Mouse (Mus musculus): ENCODE results near the gene Vopp1.
A peak's percentile ranks its signal among the peaks of the same experiment; 100 is the strongest.
"Not testable (repeated sequence)": the region's sequence is repeated elsewhere in the genome, so short reads cannot be mapped to it uniquely, and the experiment has no call there.

The Vopp1 gene

DNA sequence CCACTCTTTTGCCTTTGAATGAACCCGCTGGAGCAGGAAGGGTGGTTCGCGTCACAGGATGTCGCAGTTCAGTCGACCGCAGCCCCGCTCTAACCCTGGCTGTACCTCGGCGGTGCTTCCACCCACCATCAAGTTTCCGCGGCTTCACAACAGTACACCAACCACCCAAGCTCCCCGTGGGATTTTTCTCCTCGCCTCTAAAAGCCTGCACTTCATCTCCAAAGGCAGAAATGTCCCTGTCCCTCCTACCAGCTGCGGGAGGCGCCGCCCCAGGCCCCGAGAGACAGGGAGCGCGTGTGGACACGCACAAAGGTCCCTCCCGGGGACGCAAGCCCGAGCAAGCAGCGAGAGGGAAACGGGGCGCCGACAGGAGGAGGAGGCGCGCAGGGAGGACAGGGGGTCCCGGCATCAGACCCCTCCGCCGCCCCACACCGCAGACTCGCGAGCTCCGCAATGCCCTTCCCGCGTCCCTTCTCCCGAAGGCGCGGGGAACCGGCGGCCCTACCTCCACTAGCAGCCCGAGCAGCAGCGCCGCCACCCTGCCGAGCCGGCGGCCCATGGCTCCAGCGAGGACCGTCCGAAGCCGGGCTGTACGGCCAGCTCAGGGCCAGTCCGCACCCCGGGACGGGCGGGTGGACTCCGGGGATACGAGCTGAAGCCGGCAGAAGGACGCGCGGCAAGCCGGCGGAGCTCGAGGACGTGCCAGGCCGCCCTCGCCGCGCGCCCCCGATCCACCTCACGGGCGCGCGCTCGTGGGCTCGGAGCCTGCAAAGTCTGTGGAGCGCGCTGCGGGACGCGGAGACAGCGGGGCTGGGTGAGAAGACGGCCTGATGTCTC, at the start of gene Vopp1:
Gene Vopp1 (minus strand): TSS at position 738 of the 837 bp plus-strand sequence.
- peak; percentile 82 for DNase-seq

DNA sequence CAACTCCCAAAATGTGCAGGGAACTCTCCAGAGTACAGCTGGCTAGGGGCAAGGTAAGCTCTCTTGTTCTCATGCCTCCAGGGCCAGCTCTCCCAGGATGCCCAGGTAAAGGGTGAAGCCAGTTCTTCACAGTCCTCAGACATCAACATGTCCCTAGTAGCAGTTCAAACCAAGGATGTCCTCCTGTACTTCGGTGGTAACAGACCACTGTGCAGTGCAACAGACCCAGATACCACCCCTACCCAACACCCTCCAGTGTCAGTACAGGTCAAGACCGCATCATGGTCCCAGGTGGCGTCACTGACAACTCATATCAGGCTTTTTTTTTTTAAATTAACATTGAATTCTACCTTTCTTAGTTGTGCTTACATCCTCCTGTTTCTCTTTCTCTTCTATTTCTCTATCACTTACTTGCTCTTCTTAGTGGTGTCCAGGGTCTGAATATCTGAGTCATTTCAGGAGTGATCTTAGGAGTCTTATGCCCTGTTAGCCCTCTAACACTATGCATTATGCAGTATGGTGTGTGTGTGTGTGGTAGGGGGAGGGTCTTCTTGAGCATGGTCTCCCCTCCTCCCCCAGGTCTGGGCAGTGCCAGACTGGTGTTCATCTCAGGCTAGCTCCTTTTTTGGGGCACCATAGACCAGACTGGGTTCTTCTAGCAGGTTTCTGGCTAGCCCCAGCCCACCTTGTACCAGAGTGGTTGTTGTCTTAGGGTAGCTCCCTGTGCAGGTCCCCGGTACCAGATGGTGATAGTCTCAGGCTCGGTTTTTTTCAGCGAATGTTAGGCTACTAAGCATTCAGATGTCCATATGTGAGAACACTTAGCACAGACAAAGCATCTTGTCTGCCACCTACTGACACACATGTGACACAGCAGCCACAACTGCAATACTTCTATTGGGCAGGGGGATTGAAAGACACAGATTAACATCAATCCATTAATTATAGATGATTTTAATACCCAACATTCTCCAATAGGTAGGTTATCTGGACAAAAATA, 34.4 kb upstream of the Vopp1 start:
- peak; percentile 6 for DNase-seq

DNA sequence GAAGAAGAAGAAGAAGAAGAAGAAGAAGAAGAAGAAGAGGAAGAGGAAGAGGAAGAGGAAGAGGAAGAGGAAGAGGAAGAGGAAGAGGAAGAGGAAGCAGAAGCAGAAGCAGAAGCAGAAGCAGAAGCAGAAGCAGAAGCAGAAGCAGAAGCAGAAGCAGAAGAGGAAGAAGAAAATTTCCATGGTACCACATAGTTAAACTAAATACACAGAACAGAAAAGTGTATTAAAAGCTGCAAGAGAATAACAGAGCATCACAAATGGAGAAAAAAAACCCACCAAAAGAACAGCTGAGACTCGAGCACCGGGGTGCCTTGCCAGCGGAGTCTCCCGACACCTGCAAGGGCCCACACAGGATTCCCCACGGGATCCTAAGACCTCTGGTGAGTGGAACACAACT, 26.2 kb upstream of the Vopp1 start:
- not testable (repeated sequence) for DNase-seq

DNA sequence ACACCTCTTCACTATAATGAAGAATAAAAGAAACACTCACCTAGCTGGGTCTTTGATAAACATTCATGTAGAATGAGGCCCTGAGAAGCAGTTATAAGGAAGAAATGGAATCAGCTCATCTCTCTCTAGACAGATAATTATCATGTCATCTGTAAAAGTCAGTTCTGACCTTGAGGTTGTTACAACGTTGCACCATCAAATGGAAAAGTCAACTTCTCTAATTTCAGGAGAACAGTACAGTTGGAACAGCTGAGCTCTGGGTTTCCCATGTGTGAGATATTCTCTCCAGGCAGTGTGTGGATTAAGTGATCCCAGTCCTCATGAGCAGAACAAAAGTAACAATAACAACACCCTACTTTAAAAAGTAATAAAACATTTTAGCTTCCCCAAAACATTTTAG, 25.3 kb upstream of the Vopp1 start, which contains the start of gene Vmn1r21:
Gene Vmn1r21 (minus strand): TSS at position 58 of the 400 bp plus-strand sequence.
- DNase-seq: no peak

DNA sequence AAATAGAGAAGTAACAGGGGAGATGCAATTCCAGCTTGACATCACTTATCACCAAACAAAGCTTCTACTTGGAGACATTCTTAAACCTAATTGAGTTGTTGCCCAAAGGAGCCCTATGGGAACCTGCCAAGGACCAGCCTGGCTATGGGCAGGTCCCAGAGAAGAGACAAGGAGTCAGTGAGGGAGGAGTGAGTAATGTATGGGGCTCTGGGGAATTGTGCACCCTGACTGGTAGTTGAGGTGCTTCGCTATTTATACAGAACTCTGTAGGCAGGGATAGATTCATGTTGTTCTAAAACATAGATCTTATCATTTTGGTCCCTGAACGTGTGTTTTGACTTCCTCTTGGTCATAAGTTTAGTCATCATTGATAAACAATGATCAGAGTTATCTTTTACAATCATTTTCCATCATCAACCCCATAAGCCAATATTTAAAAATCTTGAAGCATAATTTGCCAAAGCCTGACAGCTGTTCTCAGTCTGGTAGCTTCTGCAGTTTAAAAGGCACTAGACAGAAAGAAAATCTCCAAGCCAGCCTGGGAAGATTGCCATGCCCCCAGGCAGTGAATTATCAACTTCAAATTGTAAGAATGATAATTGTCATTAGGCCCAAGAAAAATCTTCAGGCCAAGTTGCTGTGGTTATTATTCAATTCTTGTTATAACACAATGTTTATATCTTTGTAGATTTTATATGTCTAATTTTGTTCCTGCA, 14.9 kb upstream of the Vopp1 start:
- no peak for DNase-seq

DNA sequence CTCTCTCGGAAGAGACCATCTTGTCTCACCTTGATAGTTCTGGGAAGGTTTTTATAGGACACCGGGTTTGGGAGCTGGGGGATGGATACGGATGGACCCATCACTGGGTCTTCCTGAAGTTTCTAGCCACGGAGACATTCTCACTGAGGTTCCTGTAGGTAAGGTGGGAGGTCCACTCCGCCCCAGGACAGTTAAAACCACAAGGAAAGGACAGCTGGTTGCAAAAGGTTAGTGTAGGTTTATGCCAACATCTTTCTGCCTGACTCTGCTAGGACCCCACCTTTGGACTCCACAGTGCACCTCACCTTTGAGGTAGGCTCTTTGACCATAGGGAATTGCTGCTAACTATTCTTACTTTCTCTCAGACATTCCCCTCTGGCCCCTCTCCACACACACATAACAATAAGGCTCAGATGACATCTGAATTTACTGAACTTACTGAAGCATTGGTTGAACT, 328 bp upstream of the Vopp1 start:
- DNase-seq: no peak

DNA sequence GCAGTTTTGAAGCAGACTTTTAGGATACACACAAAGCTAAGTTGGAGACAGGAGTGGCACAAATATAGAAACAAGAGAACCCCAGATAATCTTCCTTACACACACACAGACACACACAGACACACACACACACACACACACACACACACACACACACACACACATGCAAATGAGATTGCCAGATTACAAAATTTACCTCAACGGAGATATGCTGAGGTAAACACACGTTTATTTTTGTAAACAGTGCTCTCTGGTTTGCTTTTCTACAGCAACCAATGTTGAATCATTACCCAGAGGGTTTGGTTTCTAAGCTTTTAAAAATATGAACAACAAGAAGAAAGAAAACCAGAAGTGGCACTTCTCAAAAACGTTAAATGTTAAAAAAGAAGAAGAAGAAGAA, 1.5 kb downstream of the Vopp1 start:
- DNase-seq: no peak

DNA sequence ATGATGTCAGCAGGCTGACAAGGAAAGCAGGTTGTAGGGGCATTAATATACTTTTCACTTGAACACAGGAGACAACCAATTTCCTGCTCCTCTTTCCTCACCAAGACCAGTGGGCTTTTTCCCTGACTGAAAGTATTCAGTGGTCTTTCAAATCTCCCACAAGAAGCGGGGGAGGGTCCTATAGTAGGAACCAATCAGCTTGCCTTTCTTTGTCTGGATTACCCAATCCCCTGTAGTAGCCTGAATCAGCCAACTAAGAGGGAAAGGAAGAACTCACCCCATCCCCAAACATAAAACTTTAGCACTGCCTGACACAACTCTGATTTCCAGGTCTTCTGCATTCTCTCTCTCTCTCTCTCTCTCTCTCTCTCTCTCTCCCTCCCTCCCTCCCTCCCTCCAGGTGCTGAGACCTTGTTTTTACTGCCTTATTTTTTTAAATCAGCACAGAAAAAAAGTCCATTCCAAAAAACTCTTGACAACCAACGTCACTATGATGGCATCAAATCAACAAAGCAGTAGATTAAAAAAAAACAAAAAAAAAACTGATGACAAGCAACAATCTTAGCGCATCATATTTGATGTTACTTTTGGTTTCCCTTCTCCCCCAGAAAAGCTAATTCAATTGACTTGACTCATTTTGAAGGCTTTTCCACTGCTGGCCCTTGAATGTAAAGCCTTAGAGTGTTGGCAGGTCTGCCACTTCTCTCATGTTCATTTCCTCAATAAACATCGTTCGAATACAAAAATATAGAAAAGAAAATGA, 2.1 kb downstream of the Vopp1 start:
- DNase-seq: no peak

DNA sequence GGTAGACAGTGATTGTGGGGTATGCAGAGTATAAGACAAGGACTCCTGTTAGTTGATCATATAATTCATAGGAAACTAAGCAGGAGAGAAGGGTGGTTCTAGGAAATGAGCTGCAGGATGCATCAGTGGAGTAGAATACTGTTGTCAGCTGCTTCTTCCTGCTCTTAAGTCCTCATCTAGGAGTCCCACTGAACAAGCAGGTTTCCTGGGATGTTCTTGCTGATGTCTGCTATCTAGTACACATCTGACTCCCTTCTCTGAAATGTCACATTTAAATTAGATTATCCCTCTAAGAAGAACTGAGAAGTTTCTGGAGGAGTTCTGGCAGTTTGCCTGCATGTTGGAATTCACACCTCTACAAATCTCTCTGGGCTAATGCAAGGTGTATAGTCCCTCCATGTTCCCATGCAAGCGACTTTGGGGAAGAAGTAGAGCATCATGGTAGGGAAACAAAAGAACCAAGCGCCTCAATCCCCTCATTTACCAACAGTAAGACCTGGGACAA, 10.5 kb downstream of the Vopp1 start:
- no peak for DNase-seq

DNA sequence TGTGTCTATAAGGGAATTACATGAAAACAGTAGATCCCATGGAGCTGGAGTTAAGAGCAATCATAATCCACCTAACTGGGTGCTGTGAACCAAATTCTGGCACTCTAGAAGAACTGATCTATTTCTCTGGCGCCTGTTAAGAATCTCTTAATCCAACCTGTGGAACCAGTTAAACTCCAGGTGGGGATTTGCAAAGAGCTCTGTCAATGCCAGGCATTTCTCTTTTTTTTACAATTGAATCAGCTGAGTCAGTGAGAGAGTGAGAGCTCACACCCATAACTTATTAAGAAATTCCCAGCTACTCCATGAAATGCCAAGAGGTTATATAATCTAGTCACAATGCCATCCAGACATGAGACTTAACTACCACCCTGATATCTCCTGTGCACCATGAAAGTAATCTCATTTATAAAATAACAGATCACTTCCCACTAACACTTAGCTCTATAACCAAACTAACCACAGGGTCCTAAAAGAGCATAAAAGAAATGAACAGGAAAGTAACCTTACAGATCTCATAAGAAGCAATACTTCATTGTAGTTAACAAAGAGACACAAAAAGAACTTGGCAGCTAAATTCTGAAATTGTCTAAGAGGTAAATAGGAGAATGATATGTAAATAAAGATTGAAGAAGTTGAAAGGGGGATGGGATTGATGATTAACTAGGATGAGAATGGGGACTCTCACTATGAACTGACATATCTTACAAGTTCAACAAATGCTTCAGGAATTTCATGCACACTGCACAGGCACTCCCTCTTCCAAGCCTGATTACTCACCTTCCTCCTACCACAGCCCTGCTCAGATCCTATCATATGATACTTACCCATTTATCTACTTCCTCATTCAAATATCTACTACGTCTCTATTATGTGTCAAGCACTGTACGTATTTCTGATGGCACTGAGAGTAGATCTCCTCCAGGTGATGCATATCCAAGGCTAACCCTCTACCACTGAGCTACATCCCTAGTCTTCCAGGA, 12.9 kb downstream of the Vopp1 start:
- no peak for DNase-seq

DNA sequence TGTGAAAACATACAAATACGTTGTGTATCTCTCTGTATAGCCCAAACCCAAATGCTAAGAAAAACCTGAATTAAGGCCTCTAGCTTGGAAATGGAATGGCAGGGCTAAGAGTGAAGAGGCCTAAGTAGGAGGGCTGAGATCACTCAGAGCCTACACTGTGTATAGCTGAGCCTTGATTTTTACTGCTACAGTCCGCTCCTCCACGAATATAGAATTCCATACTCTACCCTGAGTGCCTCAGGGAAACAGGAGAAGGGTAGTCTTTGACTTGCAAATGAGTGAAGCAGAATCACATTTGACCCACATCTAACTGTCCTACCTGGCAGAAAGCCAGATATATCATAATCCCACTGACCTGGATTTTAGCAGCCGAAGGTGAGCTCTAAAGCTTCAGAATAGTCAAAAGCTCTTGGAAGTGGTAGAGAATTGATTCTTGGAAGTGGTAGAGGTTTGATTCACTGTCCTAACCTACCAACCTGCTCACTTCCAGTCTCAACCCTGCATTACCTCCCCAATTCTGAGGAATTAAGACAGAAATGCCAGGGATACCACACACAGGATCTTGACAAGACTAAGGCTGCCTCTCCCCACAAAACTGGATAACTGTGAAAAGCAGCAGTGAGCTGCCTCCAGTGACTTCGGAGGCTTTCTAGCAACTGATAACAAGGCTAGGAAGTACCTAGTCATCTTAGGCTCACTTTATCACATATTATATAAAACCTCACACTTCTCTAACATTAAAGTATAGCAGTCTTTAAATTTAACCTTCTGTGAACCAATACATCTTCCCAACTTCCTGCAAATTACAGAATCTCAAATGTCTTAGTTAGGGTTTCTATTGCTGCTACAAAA, 19.5 kb downstream of the Vopp1 start:
- no peak for DNase-seq

DNA sequence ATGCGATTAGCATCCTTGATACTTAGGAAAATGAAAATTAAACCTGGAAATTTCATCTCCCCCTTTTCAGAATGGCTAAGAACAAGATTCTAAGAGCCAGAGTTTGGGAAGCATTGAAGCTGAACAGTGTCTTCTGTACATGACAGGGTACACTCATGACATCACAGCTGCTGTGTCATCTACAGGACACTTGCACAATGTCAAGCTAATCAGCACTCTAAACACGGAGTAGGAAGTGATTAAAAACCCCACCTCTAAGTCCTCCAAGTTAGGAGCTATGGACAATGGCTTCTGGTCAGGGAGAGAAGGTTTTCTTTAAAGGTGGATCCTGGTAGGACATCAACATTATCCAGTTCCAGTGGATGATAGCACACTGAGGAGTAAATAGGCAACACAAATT, 21.8 kb downstream of the Vopp1 start:
- no peak for DNase-seq

DNA sequence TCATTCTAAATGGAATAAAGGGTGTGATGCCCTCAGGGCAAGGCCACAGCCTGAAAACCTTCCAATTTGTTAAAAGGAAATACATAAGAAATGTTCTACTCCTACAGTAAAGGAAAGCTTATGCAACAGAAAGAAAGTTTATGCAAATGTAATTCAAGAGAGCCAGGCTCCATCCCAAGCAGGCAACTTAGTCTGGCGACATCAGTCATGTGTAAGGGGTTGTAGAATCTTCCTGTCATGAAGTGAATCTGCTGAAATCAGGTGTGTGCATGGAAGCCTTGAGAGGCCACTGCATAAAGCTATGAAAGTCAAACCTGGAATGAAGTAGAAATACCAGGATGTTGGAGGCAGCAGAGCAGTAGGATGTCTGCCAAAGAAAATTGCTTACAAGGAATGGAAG, 26.0 kb downstream of the Vopp1 start:
- DNase-seq: no peak

DNA sequence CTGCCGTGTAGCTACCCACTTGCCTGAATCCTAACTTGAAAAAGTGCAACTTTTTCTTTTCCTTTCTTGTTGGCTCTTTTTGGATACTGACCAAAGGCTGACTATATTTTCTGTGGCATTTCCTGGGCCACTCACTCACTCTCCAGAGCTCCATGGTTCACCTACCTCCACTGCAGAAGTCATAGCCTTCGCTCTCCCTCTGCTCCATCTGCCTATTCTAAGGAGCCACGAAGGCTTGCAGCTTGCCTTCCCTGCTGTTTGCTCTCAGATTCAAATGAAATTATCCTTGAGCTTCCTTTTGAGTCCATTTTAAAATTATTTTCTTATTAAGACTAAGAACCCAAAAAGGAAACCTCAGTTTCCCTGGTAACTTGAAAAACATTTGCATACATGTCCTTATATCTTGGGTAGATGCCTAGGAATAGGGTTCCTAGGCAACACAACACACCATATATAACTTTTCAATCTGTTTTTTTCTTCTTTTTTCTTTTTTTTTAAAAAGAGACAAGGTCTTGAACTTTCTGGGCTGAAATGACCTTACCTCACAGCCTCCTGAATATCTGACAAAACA, 28.0 kb downstream of the Vopp1 start:
- no peak for DNase-seq

DNA sequence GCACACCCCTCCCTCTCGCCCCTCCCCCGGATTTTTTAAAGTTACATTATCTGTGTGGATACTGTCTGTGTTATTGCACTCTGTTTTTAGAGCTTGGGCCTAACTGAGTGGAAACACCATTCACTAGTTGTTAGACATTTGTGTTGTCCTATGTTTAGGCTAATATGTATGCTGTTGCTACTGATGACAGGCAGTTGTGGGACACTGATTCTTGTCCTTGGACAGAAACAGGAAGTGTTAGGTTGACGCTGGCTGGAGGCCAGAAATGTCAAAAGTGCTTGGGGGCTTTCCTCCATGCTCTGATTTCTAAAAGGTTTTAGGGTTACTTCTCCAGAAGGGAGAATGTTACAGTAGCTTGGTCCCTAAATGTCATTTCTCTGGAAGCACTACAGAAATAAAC, 29.1 kb downstream of the Vopp1 start:
- DNase-seq: no peak

DNA sequence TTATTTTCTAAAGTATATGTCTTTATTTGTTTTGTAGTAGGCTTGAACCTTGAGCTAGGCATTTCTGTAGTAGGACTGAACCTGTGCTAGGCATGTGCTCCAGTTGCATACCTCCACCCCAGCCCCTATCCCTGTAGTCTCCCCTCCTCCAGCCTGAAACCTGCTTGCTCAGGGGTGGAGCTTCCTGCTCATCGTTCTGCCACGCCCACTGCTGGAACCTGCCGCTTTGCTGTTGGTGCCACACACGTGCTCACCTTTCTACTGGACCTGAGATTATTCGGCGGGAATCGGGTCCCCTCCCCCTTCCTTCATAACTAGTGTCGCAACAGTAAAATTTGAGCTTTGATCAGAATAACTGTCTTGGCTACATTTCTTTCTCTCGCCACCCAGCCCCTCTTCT, 32.1 kb downstream of the Vopp1 start:
- DNase-seq: not testable (repeated sequence)

DNA sequence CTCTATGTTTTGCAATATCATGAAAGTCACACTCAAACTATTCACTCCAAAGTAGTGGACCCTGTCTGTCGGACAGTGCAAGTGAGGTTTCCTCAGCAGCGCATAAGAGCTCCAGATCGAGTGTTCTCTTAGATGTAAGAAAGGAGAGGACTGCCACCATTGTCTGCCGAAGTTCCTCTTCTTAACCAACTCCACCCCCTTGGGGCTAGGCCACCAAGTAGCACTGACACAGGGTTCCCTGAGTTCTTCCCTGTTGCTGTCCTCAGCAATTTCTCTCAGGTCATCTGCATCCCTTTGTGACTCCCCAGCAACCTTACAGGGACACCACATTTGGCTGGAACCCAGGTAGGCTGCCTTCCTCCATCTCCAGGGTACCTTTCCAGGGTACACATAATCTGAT, 34.4 kb downstream of the Vopp1 start:
- no peak for DNase-seq

DNA sequence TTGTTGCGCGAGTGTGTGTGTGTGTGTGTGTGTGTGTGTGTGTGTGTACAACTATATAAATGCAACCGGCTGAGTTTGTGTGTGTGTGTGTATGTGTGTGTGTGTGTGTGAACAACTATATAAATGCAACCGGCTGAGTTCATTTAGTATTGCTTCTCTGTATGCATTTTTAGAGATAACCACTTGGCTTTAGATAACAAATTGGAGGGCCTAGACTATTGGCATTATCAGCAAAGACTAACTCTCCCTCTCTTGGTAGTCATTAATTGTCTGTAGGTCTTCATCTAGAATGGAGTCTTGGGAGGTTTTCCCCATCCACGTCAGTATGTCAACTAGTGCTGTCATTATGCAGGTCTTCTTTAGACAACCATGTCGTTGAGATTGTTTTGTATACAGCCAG, 37.6 kb downstream of the Vopp1 start:
- no peak for DNase-seq

DNA sequence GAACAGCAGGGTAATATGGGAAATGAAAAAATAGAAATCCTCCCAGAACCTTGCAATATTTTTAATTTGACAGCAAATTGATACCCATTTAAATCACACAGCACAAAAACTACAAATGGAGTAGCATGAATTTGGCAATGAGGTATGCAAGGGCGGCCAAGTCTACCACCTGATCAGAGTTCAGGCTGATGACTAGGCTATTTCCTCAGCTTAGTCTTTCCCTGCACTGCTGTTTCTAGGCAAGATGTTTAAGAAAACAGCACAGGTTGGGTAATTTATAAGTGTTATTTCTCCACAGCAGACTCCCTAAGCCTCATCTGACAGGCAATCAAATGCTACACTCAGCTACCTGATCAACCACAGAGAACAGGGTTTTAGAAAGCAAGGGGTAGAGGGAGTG, 40.7 kb downstream of the Vopp1 start:
- no peak for DNase-seq

All from cerebellum, adult 9-11 months (tissue).